Mouse (Mus musculus) c-Kit-positive CD71-negative TER-119-negative erythroid progenitor cells, embryonic 14.5 days (primary cell): Measurements from ENCODE around the gene Brd3.

Experiments
- DNase-seq: peaks from one replicate; pipeline ENCODE4 v3.0.0-alpha.2; 2013; ENCODE audit warnings: low read depth

Gene Brd3

DNA sequence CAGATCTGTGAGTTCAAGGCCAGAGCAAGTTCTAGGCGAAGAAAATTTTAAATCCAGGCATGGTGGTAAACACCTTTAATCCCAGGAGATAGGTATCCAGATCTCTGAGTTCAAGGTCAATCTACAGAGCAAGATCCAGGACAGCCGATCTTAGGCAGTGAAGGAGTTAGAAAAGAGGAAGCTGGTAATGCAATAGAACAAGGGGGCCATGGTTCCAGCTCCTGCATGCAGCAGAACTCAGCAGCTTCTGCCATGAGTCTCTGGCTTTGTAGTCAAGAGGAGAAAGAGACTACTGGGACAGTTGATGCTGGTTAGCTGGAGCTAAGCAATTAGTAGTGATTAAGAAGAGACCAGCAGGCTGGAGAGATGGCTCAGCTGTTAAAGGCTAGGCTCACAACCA, 105.9 kb downstream of the Brd3 start:
- DNase-seq: no peak

DNA sequence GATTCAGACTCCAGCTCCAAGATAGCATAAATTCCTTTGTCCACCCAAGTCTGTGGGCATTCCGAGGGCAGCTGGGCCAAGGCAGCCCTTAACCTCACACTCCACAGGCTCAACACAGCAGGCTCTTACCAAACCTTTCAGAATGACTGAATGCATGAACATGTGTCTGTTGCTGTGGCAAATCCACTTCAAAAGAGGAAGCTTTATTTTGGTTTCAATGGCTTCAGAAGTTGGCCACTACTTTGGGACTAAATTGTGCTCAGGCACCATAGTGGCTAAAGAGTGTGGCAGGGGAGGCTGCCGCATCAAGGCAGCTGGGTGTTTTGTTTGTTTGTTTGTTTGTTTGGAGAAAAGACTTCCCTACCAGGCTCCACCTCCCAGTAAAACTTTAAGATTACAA, 107.4 kb downstream of the Brd3 start:
- DNase-seq: no peak

DNA sequence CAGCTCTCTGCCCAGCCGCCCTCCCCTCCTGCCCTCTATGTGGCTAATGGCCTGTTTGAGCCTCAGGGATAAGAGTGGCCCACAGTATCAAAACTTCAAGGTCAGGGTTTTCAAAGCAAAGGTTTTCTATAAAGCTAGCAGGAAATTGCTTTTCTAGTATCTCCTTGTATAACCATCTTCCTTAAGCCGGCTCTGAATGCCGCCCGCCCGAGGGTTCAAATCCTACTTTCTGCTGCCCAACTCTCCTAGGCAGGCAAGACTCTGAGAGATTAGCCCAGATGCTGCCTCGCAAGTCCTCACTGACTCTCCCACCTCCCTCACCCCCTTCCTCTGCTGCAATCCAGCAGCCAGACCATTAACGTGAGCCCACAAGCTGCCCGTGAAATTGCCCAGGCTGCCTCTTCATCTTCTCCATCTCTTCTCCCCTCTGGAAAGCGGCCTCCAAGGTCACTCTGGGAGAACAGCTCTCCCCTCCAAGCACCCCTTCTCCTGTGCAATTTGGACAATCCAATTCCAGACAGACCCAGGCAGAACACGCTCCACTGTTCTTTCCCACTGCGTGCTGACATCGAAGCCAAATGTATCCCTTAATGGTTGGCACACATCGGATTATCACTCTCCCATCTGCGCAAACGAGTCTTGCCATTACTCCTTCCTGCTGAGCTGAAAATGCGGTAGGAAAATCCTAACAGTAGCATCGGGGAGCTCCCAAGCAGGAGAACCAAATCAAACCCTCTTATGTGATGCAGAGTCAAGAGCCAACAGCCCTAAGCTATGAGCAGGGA, 110.6 kb downstream of the Brd3 start:
- no peak for DNase-seq
